Mouse (Mus musculus) regulatory T cell (primary cell): ENCODE results near the gene Tomm6.

Experiments used
- in situ Hi-C: fragments of 300-600 bp; cut with MboI, MseI; formaldehyde crosslinking; loops from one replicate; pipeline ENCODE4 v1.15.1; 2025; ENCODE audit warnings: high pct_unique_total_duplicates

Tomm6 gene

GRCm38 (mm10) chr17:47694503-47695336 lies 6.5 kb upstream of the Tomm6 start, which contains the start of gene Prickle4:
TSS of gene Prickle4 (minus strand) at chr17:47694736.
- in situ Hi-C loops = loop anchor here (5.0 kb wide), 2 partner anchors 57 to 187 kb away; partner anchors contain the start of gene Ccnd3

DNA sequence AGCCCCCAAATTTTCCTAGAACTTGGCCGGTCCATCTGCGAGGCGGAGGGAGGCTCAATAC lies 6.1 kb upstream of the Tomm6 start, which contains the start of gene Gm21981:
TSS of gene Gm21981 (minus strand) at position 14 of the 61 bp plus-strand sequence.
- in situ Hi-C loops = loop anchor here (5.0 kb wide), 2 partner anchors 57 to 187 kb away; partner anchors contain the start of gene Ccnd3

DNA sequence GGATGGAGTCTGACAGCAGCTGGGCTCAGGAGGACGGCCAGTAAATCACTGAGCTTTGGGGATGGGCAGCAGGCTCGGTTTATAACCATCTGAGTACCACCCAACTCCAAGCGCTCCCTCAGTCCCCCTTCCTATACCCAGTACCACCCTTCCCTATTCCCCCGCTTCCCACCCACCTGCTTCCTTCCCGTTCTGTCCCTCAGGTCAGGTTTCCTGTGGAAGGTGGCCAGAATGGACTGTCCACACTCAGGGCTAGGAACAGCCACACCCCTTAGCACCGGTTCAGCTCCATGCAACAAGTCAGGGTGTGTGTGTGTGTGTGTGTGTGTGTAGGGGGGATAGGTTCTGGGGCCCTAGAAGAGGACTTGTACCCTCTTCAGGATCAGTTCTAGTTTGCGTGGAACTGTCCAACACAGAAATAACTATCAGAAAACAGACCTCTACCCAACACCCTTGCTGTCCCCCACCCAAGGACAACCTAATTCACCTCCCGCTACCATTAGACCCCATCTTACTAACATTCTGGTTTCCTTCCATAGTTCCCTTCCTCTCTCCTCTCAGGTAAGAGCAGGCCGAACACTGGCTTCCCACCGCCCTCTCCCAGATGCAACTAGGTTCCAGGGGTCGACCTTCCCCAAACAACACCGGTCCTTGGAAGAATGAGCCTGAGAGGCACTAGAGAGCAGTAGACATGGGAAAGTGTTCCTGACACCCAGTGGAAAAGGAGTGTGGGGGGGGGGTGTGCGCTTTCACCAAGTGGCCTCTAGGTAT lies 5.7 kb upstream of the Tomm6 start:
- in situ Hi-C loops = loop anchor here (5.0 kb wide), 2 partner anchors 57 to 187 kb away; partner anchors contain the start of gene Ccnd3

- in situ Hi-C loops = loop anchor here (5.0 kb wide), 2 partner anchors 54 to 184 kb away; partner anchors contain the start of gene Ccnd3
Observed at GRCm38 (mm10) chr17:47691650-47692049, 3.5 kb upstream of the Tomm6 start.

- in situ Hi-C loops = loop anchor here (5.0 kb wide), 2 partner anchors 53 to 183 kb away; partner anchors contain the start of gene Ccnd3
Observed at GRCm38 (mm10) chr17:47689894-47690293, 1.7 kb upstream of the Tomm6 start.

GRCm38 (mm10) chr17:47688608-47689575 lies 706 bp upstream of the Tomm6 start, which contains the start of gene Frs3:
TSS of gene Frs3 (plus strand) at chr17:47689030.
- in situ Hi-C loops = no loop called here

GRCm38 (mm10) chr17:47687409-47688343 lies 510 bp downstream of the Tomm6 start:
- in situ Hi-C loops = no loop called here

DNA sequence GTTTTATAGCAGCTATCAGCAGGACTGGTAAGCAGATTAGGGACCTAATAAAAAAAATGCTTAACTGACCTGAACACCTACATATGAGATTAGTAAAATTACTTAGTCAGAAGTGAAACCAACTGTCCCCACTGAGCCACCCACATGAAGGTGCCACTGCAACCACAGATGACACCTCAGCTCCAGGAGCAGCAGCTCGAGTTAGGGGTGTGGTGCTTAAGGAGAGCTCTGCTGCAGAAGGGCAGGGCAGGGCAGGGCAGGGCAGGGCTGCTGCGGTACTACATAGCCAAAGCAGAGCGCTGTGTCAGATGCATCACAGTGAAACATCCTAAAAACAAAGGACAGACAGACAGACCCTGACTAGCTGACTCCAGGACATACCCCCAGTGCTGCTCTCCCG lies 5.3 kb downstream of the Tomm6 start:
- in situ Hi-C loops = no loop called here

DNA sequence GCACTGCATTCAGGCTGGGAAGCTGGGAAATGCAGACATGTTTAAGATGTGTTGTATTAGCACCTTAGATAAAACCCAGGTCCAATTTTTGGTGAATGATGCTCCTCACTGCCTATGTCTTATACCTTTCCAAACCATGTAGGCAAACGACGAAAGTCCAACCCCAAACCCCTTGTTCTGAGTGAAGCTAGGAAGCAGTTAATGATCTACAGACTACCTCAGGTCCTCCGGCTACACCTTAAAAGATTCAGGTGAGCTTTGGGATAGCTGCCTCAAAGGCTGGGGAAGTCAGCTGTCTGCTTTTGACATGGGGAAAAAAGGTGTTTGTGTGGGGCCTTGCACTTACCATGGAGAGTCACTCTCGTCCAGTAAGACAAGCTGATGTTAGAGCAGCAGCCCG lies 9.5 kb downstream of the Tomm6 start:
- in situ Hi-C loops = no loop called here

DNA sequence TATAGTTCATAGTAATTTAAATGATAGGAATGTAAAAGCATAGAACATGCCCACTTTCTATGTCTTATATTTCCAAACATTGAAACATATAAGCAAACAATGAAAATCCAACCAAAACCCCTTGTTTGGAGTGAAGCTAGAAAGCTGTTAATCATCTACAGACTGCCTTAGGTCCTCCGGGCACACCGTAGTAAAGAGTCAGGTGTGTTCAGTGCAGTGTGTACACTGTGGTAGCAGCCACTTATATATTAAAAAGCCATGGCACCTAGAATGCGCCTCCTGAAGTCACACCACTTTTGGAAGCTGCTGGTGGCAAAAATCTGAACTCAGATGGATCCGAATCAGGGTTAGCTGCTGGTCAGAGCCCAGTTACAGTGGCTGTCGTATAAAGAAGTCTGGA lies 9.9 kb downstream of the Tomm6 start:
- in situ Hi-C loops = no loop called here

- in situ Hi-C loops = no loop called here
Observed at GRCm38 (mm10) chr17:47676581-47676980, 11.6 kb downstream of the Tomm6 start.

GRCm38 (mm10) chr17:47672311-47673111 lies 15.7 kb downstream of the Tomm6 start:
- in situ Hi-C loops = no loop called here

DNA sequence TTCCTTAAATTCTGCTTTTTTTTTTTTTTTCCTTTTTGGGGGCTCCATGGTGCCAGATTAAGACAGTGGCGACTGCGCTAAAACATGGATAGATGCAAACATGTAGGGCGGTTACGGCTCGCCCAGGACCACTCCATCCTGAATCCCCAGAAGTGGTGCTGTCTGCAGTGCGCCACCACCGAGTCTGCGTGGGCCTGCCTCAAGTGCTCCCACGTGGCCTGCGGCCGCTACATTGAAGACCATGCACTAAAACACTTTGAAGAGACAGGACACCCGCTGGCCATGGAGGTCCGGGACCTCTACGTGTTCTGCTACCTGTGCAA lies 16.2 kb downstream of the Tomm6 start:
- in situ Hi-C loops = no loop called here

DNA sequence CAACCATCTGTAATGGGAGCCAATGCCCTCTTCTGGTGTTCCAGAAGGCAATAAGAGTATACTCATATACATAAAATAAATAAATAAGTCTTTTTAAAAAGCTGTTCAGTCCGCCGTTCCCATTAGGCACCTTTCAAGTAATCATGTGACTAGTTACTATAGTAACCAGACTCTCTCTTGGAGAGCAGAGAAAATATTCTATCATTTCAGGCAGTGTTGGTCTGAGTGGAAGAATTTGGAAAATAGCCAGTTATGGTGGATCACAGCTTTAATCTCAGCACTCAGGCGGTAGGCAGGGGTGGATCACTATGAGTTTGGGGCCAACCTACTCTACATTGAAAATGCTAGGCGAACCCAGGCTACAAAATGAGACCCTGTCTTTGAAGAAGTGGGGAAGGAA lies 19.0 kb downstream of the Tomm6 start:
- in situ Hi-C loops = no loop called here

GRCm38 (mm10) chr17:47664474-47664873 lies 23.7 kb downstream of the Tomm6 start:
- in situ Hi-C loops = no loop called here

DNA sequence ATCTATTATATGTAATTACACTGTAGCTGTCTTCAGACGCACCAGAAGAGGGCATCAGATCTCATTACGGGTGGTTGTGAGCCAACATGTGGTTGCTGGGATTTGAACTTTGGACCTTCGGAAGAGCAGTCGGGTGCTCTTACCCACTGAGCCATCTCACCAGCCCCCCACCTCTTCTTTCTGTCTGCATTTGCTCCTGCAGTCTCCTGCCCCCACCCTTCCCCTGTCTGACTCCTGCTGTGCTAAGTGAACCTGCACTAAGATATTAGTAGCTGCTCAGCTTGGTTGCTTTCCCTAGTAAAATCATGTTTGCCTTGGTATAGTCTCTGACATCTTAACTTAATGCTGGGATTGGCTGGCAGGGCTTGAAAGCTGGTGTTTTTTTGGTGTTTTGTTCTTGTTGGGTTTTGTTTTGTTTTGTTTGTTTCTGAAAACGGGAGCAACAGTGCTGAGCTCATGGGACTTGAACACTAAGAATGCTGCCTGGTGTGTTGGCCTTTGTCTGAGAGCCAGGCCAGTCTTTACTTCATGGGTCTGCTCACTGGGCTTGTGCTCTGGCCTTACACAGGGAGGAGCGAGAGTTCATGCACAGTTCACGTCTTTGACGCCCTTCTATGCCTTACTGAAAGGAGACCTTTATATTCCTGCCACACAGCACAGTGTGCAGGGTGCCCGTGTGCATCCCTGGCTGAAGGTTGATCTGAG lies 25.0 kb downstream of the Tomm6 start:
- in situ Hi-C loops = no loop called here

DNA sequence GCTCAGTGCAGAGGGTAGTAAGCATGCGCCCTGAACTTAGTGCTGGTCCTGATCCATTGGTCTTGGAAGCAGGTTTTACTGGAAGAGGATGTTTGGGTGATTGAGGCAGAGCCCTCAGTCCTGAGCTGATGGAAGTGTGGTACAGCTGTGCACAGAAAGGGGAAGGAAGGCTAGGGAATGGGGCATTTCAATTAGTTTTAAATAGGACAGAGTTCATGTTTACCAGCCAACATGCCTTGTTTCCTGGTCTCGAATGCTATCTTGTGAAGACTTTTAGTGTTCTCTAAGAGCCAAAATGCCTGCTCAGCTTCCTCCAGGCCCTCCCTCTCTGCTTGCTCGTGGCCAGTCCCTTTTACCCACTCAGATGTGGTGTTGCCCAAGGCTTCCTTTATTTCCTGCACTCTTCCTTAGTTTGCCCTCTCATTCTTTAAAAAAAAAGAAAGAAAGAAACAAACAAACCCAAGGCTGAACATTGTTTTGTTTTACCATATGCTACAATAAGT lies 29.4 kb downstream of the Tomm6 start:
- in situ Hi-C loops = no loop called here

- in situ Hi-C loops = no loop called here
Observed at GRCm38 (mm10) chr17:47657901-47658300, 30.3 kb downstream of the Tomm6 start.

DNA sequence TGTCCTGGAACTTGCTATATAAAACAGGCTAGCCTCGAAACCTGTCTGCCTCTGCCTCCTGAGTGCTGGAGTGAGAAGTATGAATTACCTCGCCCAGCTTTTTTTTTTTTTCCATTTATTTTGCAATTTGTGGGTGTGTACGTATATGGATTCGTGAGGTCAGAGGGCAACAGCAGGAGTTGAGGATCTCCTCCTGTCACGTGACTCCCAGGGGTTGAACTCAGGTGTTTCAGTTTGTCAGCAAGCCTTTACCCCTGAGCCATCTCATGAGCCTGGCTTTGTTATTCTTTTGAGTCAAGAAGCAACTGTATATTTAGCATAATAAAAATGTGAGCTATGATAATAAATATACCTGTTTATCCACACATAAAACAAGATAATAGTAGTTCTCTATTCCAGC lies 32.5 kb downstream of the Tomm6 start:
- in situ Hi-C loops = no loop called here
